Mouse (Mus musculus): ENCODE results near the gene Cyb561. TPM values are rescaled to one million over a fixed set of nuclear protein-coding genes. Genes with fewer than 3 reads are reported as not detected.

Gene Cyb561
- polyA plus RNA-seq, 1 experiment from 2014 or later = 34.0 TPM

DNA sequence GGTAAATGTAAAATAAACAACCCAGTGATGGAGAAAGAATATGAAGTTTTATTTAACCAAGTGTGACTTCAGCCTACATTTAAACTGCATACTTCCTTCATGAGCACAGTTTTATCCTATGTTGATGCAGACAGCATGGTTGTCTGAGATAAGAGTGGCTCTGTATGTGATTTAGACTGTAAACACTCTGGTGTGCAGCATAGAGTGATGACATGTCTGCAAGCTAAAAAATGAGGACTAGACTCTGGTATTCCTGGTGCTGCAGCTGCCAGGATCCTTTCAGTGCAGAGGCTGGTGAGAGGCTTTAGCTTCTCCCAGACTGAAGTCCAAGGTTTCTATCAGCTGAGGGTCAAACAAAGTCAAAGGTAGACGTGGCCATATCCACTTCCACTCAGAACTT, 65.9 kb downstream of the Cyb561 start:
- Histone ChIP-seq H3K27ac (no peak overlapping the region), H3K27me3 (ENCODE audit: insufficient read depth, low read length) (no peaks in the 10 kb centered on the region), H3K4me1 (replicated peaks; ENCODE audit: insufficient read depth, low read length) (no peaks in the 10 kb centered on the region), H3K4me3 (replicated peaks; ENCODE audit: low read depth, low read length) (no peak overlapping the region), H3K9me3 (replicated peaks; ENCODE audit: low read length) (no peaks in the 10 kb centered on the region), H3K4me2 (ENCODE audit: low read length) (no peak overlapping the region), H3K9ac (ENCODE audit: low read depth, low read length) (no peak overlapping the region), H3K36me3 (ENCODE audit: insufficient read depth, low read length) (0 out of 2 replicates have a peak, but pooled peaks cover 3% of the 10 kb centered on the region)
- ATAC-seq (replicated peaks; ENCODE audit: low FRiP score, low read depth) (no peak), DNase-seq (ENCODE audit: low spot score) (no peak)
- TF ChIP-seq CTCF (IDR thresholded peaks at IDR 0.05; ENCODE audit: low read depth) = no peak
- 81% methylated on average over 1 of the region's 1 CpGs for WGBS

DNA sequence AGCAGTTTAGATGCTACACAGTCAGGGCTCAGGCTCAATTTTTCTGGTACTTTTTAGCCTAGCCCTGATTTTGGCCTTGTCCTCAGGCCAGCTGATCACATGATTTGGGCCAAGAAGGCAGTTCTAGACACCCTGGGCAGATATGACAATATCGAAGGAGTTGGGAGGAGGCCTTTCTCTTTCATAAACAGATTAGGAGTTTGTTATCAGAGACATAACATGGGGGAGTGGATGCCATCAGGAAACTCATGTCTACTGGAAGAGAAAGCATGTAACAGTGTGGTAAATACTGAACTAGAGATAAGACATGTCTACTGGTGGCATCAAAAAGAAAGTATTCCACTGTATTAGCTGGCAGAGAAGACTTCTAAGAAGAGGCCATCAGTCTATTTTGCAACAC, 67.6 kb downstream of the Cyb561 start:
- WGBS = 90% methylated on average over 1 of the region's 1 CpGs
- H3K36me3 ChIP-seq (ENCODE audit: insufficient read depth, low read length) = 0 out of 2 replicates have a peak, but pooled peaks cover 3% of the 10 kb centered on the region
- no peak overlapping the region for H3K4me3 ChIP-seq (replicated peaks; ENCODE audit: low read depth, low read length)
- no peak overlapping the region for H3K4me2 ChIP-seq (ENCODE audit: low read length)
- no peaks in the 10 kb centered on the region for H3K27me3 ChIP-seq (ENCODE audit: insufficient read depth, low read length)
- H3K4me1 ChIP-seq (replicated peaks; ENCODE audit: insufficient read depth, low read length) = no peaks in the 10 kb centered on the region
- H3K27ac ChIP-seq = no peak overlapping the region
- no peaks in the 10 kb centered on the region for H3K9me3 ChIP-seq (replicated peaks; ENCODE audit: low read length)
- ATAC-seq (replicated peaks; ENCODE audit: low FRiP score, low read depth) (no peak), DNase-seq (ENCODE audit: low spot score) (no peak)
- H3K9ac ChIP-seq (ENCODE audit: low read depth, low read length) = no peak overlapping the region
- no peak for TF ChIP-seq CTCF (IDR thresholded peaks at IDR 0.05; ENCODE audit: low read depth)

Other genes with a start within 250 kb of the Cyb561 start
- gene Ace, start 14.6 kb upstream of the Cyb561 start, polyA plus RNA-seq (2015; fragmentation: Nextera tagmentation; extraction: Ambion mirVana) = 24.4 and 26.0 TPM in 2 replicates
- gene Ace3, start 41.3 kb upstream of the Cyb561 start, polyA plus RNA-seq (2015; fragmentation: Nextera tagmentation; extraction: Ambion mirVana) = 0.06 TPM in 1 of 2 replicates, not detected in the other
- gene Kcnh6, start 54.8 kb upstream of the Cyb561 start, polyA plus RNA-seq (2015; fragmentation: Nextera tagmentation; extraction: Ambion mirVana) = 0.05 and 0.10 TPM in 2 replicates
- gene Dcaf7, start 83.5 kb upstream of the Cyb561 start, polyA plus RNA-seq (2015; fragmentation: Nextera tagmentation; extraction: Ambion mirVana) = 41.0 and 43.1 TPM in 2 replicates
- 10.5 and 10.8 TPM in 2 replicates for gene Taco1, start 112.7 kb upstream of the Cyb561 start, polyA plus RNA-seq (2015; fragmentation: Nextera tagmentation; extraction: Ambion mirVana)
- gene Map3k3, start 131.3 kb upstream of the Cyb561 start, polyA plus RNA-seq (2015; fragmentation: Nextera tagmentation; extraction: Ambion mirVana) = 20.0 and 20.5 TPM in 2 replicates
- not detected in 2 replicates for gene Gm10840, start 207.5 kb upstream of the Cyb561 start, polyA plus RNA-seq (2015; fragmentation: Nextera tagmentation; extraction: Ambion mirVana)
- gene Limd2, start 207.5 kb upstream of the Cyb561 start, polyA plus RNA-seq (2015; fragmentation: Nextera tagmentation; extraction: Ambion mirVana) = 132 and 140 TPM in 2 replicates
- 19.9 and 21.6 TPM in 2 replicates for gene Strada, start 248.8 kb upstream of the Cyb561 start, polyA plus RNA-seq (2015; fragmentation: Nextera tagmentation; extraction: Ambion mirVana)

All from kidney, postnatal 0 days (tissue).